Mouse (Mus musculus): Measurements from ENCODE around the gene Wfdc5.
"Not testable (repeated sequence)": the region's sequence is repeated elsewhere in the genome, so short reads cannot be mapped to it uniquely, and the experiment has no call there.

Wfdc5 gene

GRCm38 (mm10) chr2:164182692-164183255, at the start of gene Wfdc5:
TSS of gene Wfdc5 (minus strand) at chr2:164182742.
- no peak for DNase-seq (ENCODE audit: low spot score in 2 of 2)

- DNase-seq (ENCODE audit: low spot score in 2 of 2), result no peak
These were observed 46.0 kb upstream of the Wfdc5 start for GRCm38 (mm10) chr2:164228361-164229070.

GRCm38 (mm10) chr2:164221522-164221921, 39.0 kb upstream of the Wfdc5 start, which contains the start of gene Wfdc15b:
TSS of gene Wfdc15b (minus strand) at chr2:164221660.
- DNase-seq (ENCODE audit: low spot score in 2 of 2), result no peak

GRCm38 (mm10) chr2:164219295-164219694, 36.8 kb upstream of the Wfdc5 start:
- no peak for DNase-seq (ENCODE audit: low spot score in 2 of 2)

- peak; percentile 2 to 20 for DNase-seq (ENCODE audit: low spot score in 2 of 2)
These were observed 30.2 kb upstream of the Wfdc5 start for GRCm38 (mm10) chr2:164212711-164213110.

- DNase-seq (ENCODE audit: low spot score in 2 of 2), result no peak
These were observed 28.4 kb upstream of the Wfdc5 start for GRCm38 (mm10) chr2:164210892-164211291.

GRCm38 (mm10) chr2:164206676-164207075, 24.1 kb upstream of the Wfdc5 start:
- DNase-seq (ENCODE audit: low spot score in 2 of 2), result peak in 1 of 2 experiments; percentile 47

- not testable (repeated sequence) for DNase-seq (ENCODE audit: low spot score in 2 of 2)
These were observed 23.5 kb upstream of the Wfdc5 start for GRCm38 (mm10) chr2:164206011-164206410.

GRCm38 (mm10) chr2:164199626-164200327, 17.2 kb upstream of the Wfdc5 start, which contains the start of gene Wfdc15a:
TSS of gene Wfdc15a (minus strand) at chr2:164200130.
- no peak for DNase-seq (ENCODE audit: low spot score in 2 of 2)

- DNase-seq (ENCODE audit: low spot score in 2 of 2), result no peak
These were observed 14.1 kb upstream of the Wfdc5 start for GRCm38 (mm10) chr2:164196700-164196990.

GRCm38 (mm10) chr2:164195971-164196699, 13.6 kb upstream of the Wfdc5 start:
- no peak for DNase-seq (ENCODE audit: low spot score in 2 of 2)

GRCm38 (mm10) chr2:164194959-164195630, 12.6 kb upstream of the Wfdc5 start:
- no peak for DNase-seq (ENCODE audit: low spot score in 2 of 2)

GRCm38 (mm10) chr2:164192279-164192678, 9.7 kb upstream of the Wfdc5 start:
- no peak for DNase-seq (ENCODE audit: low spot score in 2 of 2)

GRCm38 (mm10) chr2:164190576-164190975, 8.0 kb upstream of the Wfdc5 start, which contains the start of gene Wfdc12:
TSS of gene Wfdc12 (minus strand) at chr2:164190608.
- no peak for DNase-seq (ENCODE audit: low spot score in 2 of 2)

GRCm38 (mm10) chr2:164188722-164189121, 6.2 kb upstream of the Wfdc5 start:
- DNase-seq (ENCODE audit: low spot score in 2 of 2), result no peak

- no peak for DNase-seq (ENCODE audit: low spot score in 2 of 2)
These were observed 1.7 kb upstream of the Wfdc5 start for GRCm38 (mm10) chr2:164184145-164184719.

- DNase-seq (ENCODE audit: low spot score in 2 of 2), result no peak
These were observed 798 bp upstream of the Wfdc5 start for GRCm38 (mm10) chr2:164183340-164183739.

GRCm38 (mm10) chr2:164180770-164181169, 1.8 kb downstream of the Wfdc5 start:
- DNase-seq (ENCODE audit: low spot score in 2 of 2), result no peak

- no peak for DNase-seq (ENCODE audit: low spot score in 2 of 2)
These were observed 2.4 kb downstream of the Wfdc5 start for GRCm38 (mm10) chr2:164180124-164180523.

- no peak for DNase-seq (ENCODE audit: low spot score in 2 of 2)
These were observed 4.7 kb downstream of the Wfdc5 start for GRCm38 (mm10) chr2:164177831-164178230.

GRCm38 (mm10) chr2:164175850-164176249, 6.7 kb downstream of the Wfdc5 start:
- DNase-seq (ENCODE audit: low spot score in 2 of 2), result no peak

All from right cerebral cortex, postnatal 36 days (tissue).